ENCODE assay signal across 19 mouse cellular contexts in the genomic region with DNA sequence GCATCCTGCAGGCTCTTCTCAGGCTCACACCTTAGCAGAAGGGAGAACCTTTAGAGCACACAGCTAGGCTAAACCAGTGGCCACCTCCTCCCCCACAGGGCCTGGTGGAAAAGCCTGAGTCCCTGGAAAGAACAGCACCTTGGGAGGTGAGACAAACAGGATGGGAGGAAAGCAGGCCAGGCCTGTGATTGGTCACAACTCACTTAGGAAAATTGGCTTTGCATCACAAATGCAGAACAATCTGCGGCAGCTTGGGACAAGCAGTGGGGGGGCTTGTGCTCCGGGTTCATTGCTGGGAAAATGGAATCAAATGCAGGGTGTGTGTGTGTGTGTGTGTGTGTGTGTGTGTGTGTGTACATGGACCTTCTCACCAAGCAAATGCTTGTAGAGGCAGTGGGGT. TPM values are rescaled to one million over a fixed set of nuclear protein-coding genes. Genes with fewer than 3 reads are reported as not detected.
DNase-seq lines count a peak whose midpoint lies in the region; ATAC-seq and TF ChIP-seq lines count a peak whose summit lies in the region.
"Had no signal": no experiment of that assay in that cellular context is flagged by ENCODE, and none has a peak within 500 bp of the region (broad histone marks: within the 10 kb centered on the region; RNA-seq: fewer than 3 reads in every experiment).

No protein-coding gene starts in this region.

- H3K27ac ChIP-seq in forebrain, embryonic 13.5 days: no peak overlapping the region
- H3K27ac ChIP-seq in forebrain, embryonic 11.5 days (ENCODE audit: low read depth, low read length): no peak overlapping the region
- H3K27ac ChIP-seq in ES-Bruce4 (ENCODE audit: insufficient read depth, low read length): peak overlapping the region; percentile 23; the same call in 1 of the 2 replicates
- no peak overlapping the region for H3K27ac ChIP-seq in lung, postnatal 0 days (ENCODE audit: low read length)
- H3K27ac ChIP-seq: embryonic facial prominence, embryonic 15.5 days; hindbrain, embryonic 10.5 days; layer of hippocampus, adult 2 months; limb, embryonic 13.5 days; liver, embryonic 14.5 days had no signal

- TF ChIP-seq CTCF in ES-Bruce4 (IDR thresholded peaks at IDR 0.05; ENCODE audit: low read depth, low read length): no peak
- no peak for TF ChIP-seq CTCF in lung, postnatal 0 days (IDR thresholded peaks at IDR 0.05)

- DNase-seq in forebrain, embryonic 11.5 days (ENCODE audit: low spot score): no peak
- peak; percentile 91 for DNase-seq in R1 (ENCODE audit: low read depth, low spot score)
- DNase-seq in cerebellum, postnatal 36 days: peak; percentile 52 to 57
- no peak for DNase-seq in lung, postnatal 0 days (ENCODE audit: low spot score)
- no peak for DNase-seq in yolk sac, embryonic 10.5 days (ENCODE audit: low spot score)
- DNase-seq: adrenal gland, postnatal 14 days; lung, postnatal 14 days; thymus, adult 18-20 months had no signal

- H3K4me1 ChIP-seq in forebrain, embryonic 13.5 days: peaks cover 6% of the 10 kb centered on the region; the same call in 1 of the 2 replicates
- peaks cover 2% of the 10 kb centered on the region for H3K4me1 ChIP-seq in forebrain, embryonic 11.5 days (replicated peaks; ENCODE audit: control insufficient read depth, insufficient read depth, low read length)
- H3K4me1 ChIP-seq in ES-Bruce4 (ENCODE audit: control insufficient read depth, insufficient read depth, low read length): peaks cover 7% of the 10 kb centered on the region
- H3K4me1 ChIP-seq in lung, postnatal 0 days (ENCODE audit: insufficient read depth, low read depth, low read length): no peaks in the 10 kb centered on the region
- H3K4me1 ChIP-seq: megakaryocyte, embryonic 14.5 days had no signal

- no peak for ATAC-seq in forebrain, embryonic 13.5 days
- no peak for ATAC-seq in forebrain, embryonic 11.5 days (replicated peaks; ENCODE audit: low FRiP score)
- no peak for ATAC-seq in lung, postnatal 0 days
- ATAC-seq: forebrain, embryonic 14.5 days; inflammation-experienced regulatory T-cells, adult 6 months; midbrain, embryonic 16.5 days had no signal

- WGBS in forebrain, embryonic 13.5 days: 36% methylated on average over 2 of the region's 2 CpGs
- 29% methylated on average over 2 of the region's 2 CpGs for WGBS in forebrain, embryonic 11.5 days
- 48% methylated on average over 2 of the region's 2 CpGs for WGBS in lung, postnatal 0 days

- H3K9me3 ChIP-seq in forebrain, embryonic 13.5 days (replicated peaks): no peaks in the 10 kb centered on the region
- no peaks in the 10 kb centered on the region for H3K9me3 ChIP-seq in forebrain, embryonic 11.5 days (ENCODE audit: control insufficient read depth, low read length)
- H3K9me3 ChIP-seq in ES-Bruce4 (replicated peaks; ENCODE audit: control insufficient read depth, insufficient read depth, low read length, poor library complexity, severe bottlenecking): no peaks in the 10 kb centered on the region
- no peaks in the 10 kb centered on the region for H3K9me3 ChIP-seq in lung, postnatal 0 days (ENCODE audit: low read length)
- H3K9me3 ChIP-seq: embryonic facial prominence, embryonic 15.5 days; hindbrain, embryonic 10.5 days; limb, embryonic 13.5 days; megakaryocyte, embryonic 14.5 days had no signal

- no peaks in the 10 kb centered on the region for H3K36me3 ChIP-seq in forebrain, embryonic 13.5 days (ENCODE audit: poor library complexity, severe bottlenecking)
- no peaks in the 10 kb centered on the region for H3K36me3 ChIP-seq in forebrain, embryonic 11.5 days (ENCODE audit: control insufficient read depth, insufficient read depth, low read length)
- no peaks in the 10 kb centered on the region for H3K36me3 ChIP-seq in ES-Bruce4 (ENCODE audit: control insufficient read depth, insufficient read depth, low read length, poor library complexity, severe bottlenecking)
- no peaks in the 10 kb centered on the region for H3K36me3 ChIP-seq in lung, postnatal 0 days (ENCODE audit: insufficient read depth, low read length)
- H3K36me3 ChIP-seq: embryonic facial prominence, embryonic 15.5 days; hindbrain, embryonic 10.5 days had no signal

- H3K4me3 ChIP-seq in forebrain, embryonic 13.5 days: no peak overlapping the region
- H3K4me3 ChIP-seq in forebrain, embryonic 11.5 days (ENCODE audit: low read depth, low read length): no peak overlapping the region
- no peak overlapping the region for H3K4me3 ChIP-seq in ES-Bruce4 (ENCODE audit: low read depth, low read length)
- H3K4me3 ChIP-seq in lung, postnatal 0 days (ENCODE audit: low read depth, low read length): no peak overlapping the region
- H3K4me3 ChIP-seq: embryonic facial prominence, embryonic 15.5 days; hindbrain, embryonic 10.5 days; layer of hippocampus, adult 2 months; limb, embryonic 13.5 days; megakaryocyte, embryonic 14.5 days had no signal

- H3K9ac ChIP-seq in forebrain, embryonic 13.5 days: peak overlapping the region; percentile 7; the same call in 1 of the 2 replicates
- H3K9ac ChIP-seq in forebrain, embryonic 11.5 days (ENCODE audit: low read length): no peak overlapping the region; the same call in 1 of the 2 replicates
- H3K9ac ChIP-seq in ES-Bruce4 (ENCODE audit: low read depth, poor library complexity, severe bottlenecking): no peak overlapping the region
- no peak overlapping the region for H3K9ac ChIP-seq in lung, postnatal 0 days (replicated peaks; ENCODE audit: low read depth)
- H3K9ac ChIP-seq: embryonic facial prominence, embryonic 15.5 days; limb, embryonic 13.5 days; liver, embryonic 14.5 days had no signal

- no peaks in the 10 kb centered on the region for H3K27me3 ChIP-seq in forebrain, embryonic 13.5 days
- no peaks in the 10 kb centered on the region for H3K27me3 ChIP-seq in forebrain, embryonic 11.5 days (ENCODE audit: control insufficient read depth, insufficient read depth, low read length)
- no peaks in the 10 kb centered on the region for H3K27me3 ChIP-seq in ES-Bruce4 (ENCODE audit: control insufficient read depth, insufficient read depth, low read length, poor library complexity, severe bottlenecking)
- no peaks in the 10 kb centered on the region for H3K27me3 ChIP-seq in lung, postnatal 0 days (replicated peaks; ENCODE audit: insufficient read depth, low read length)
- H3K27me3 ChIP-seq: embryonic facial prominence, embryonic 15.5 days; limb, embryonic 13.5 days had no signal

- no peak overlapping the region for H3K4me2 ChIP-seq in forebrain, embryonic 13.5 days
- no peak overlapping the region for H3K4me2 ChIP-seq in forebrain, embryonic 11.5 days (ENCODE audit: low read depth, low read length, severe bottlenecking)
- no peak overlapping the region for H3K4me2 ChIP-seq in lung, postnatal 0 days (replicated peaks; ENCODE audit: low read depth, low read length)
- H3K4me2 ChIP-seq: embryonic facial prominence, embryonic 15.5 days; limb, embryonic 13.5 days had no signal

- TF ChIP-seq EP300 in ES-Bruce4 (IDR thresholded peaks at IDR 0.05; ENCODE audit: insufficient read depth, low read depth, low read length): peak; percentile 76; the same call in 1 of the 2 replicates
- TF ChIP-seq EP300 in lung, postnatal 0 days (IDR thresholded peaks at IDR 0.05): no peak

- TF ChIP-seq POLR2A in ES-Bruce4 (IDR thresholded peaks at IDR 0.05; ENCODE audit: insufficient read depth, low read length): no peak

RNA-seq across cellular contexts. Expression of a gene that starts 31.0 kb away (rescaled TPM):
- polyA plus RNA-seq in forebrain, embryonic 13.5 days (2015; fragmentation: Nextera tagmentation; extraction: Ambion mirVana): 12.7 and 13.5 TPM in 2 replicates
- 8.0 and 8.9 TPM in 2 replicates for polyA plus RNA-seq in forebrain, embryonic 11.5 days (2014; fragmentation: Nextera tagmentation; extraction: Ambion mirVana)
- 8.2 and 8.7 TPM in 2 replicates for polyA plus RNA-seq in ES-Bruce4 (2011; ENCODE audit: insufficient read depth, insufficient read length, low read depth, missing spikeins)
- polyA plus RNA-seq in lung, postnatal 0 days (2015; fragmentation: Nextera tagmentation; extraction: Ambion mirVana): 9.3 and 9.8 TPM in 2 replicates

RNA-seq across cellular contexts. Expression of a gene that starts 47.8 kb away (rescaled TPM):
- polyA plus RNA-seq in forebrain, embryonic 13.5 days (2015; fragmentation: Nextera tagmentation; extraction: Ambion mirVana): 2.3 and 2.8 TPM in 2 replicates
- 4.0 TPM in 2 replicates for polyA plus RNA-seq in forebrain, embryonic 11.5 days (2014; fragmentation: Nextera tagmentation; extraction: Ambion mirVana)
- 36.7 and 43.2 TPM in 2 replicates for polyA plus RNA-seq in ES-Bruce4 (2011; ENCODE audit: insufficient read depth, insufficient read length, low read depth, missing spikeins)
- polyA plus RNA-seq in lung, postnatal 0 days (2015; fragmentation: Nextera tagmentation; extraction: Ambion mirVana): 3.8 and 4.3 TPM in 2 replicates

Comparison
In these comparisons a context has a peak if more than half of its experiments do, and no peak if none do; other contexts are left out.
1. DNase-seq: peak in R1 (single experiment) and cerebellum, postnatal 36 days (2 of 2); none in forebrain, embryonic 11.5 days (single experiment), lung, postnatal 0 days (single experiment) and yolk sac, embryonic 10.5 days (single experiment).